Mouse (Mus musculus): ENCODE data around the gene Zfp385c. TPM values are rescaled to one million over a fixed set of nuclear protein-coding genes. Genes with fewer than 3 reads are reported as not detected.

Zfp385c gene
- polyA plus RNA-seq, 1 experiment from 2014 or later = 0.26 TPM

DNA sequence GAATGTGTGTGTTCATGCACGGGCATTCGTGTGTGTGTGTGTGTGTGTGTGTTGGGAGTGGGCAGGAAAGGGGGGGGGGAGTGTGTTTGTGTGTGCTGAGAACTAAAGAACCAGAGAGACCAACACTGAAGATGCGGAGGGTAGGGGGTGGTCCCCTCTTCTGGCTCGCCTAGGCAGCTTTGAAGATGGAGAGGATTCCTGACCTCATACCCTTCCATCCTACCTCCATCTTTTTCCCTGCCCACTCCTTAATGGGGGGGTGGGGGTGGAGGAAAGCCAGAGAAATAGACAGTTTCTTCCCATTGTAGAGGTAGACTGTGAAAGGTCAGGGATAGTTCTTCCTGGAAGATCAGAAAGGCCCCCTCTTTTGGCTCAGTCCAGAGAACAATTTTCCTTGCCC is 20.9 kb upstream of the Zfp385c start:
- no peaks in the 10 kb centered on the region for H3K9me3 ChIP-seq (ENCODE audit: control insufficient read depth, low read length)
- H3K4me1 ChIP-seq (replicated peaks; ENCODE audit: control insufficient read depth, insufficient read depth, low read length) = peaks cover 32% of the 10 kb centered on the region
- H3K36me3 ChIP-seq (ENCODE audit: control insufficient read depth, insufficient read depth, low read length) = peaks cover 53% of the 10 kb centered on the region
- WGBS = 51% methylated on average over 4 of the region's 4 CpGs
- no peaks in the 10 kb centered on the region for H3K27me3 ChIP-seq (replicated peaks; ENCODE audit: control insufficient read depth, insufficient read depth, low read length)
- peak overlapping the region; percentile 21 for H3K9ac ChIP-seq (ENCODE audit: low read length)
- DNase-seq (ENCODE audit: low spot score) = no peak
- H3K4me3 ChIP-seq (ENCODE audit: low read depth, low read length) = peak overlapping the region; percentile 24; the same call in 1 of the 2 replicates
- H3K27ac ChIP-seq (ENCODE audit: low read depth) = peak overlapping the region; percentile 70; the same call in 1 of the 2 replicates
- no peak for ATAC-seq (replicated peaks; ENCODE audit: low FRiP score, low TSS enrichment, low read depth)
- peak overlapping the region; percentile 53 for H3K4me2 ChIP-seq (ENCODE audit: low read length)

DNA sequence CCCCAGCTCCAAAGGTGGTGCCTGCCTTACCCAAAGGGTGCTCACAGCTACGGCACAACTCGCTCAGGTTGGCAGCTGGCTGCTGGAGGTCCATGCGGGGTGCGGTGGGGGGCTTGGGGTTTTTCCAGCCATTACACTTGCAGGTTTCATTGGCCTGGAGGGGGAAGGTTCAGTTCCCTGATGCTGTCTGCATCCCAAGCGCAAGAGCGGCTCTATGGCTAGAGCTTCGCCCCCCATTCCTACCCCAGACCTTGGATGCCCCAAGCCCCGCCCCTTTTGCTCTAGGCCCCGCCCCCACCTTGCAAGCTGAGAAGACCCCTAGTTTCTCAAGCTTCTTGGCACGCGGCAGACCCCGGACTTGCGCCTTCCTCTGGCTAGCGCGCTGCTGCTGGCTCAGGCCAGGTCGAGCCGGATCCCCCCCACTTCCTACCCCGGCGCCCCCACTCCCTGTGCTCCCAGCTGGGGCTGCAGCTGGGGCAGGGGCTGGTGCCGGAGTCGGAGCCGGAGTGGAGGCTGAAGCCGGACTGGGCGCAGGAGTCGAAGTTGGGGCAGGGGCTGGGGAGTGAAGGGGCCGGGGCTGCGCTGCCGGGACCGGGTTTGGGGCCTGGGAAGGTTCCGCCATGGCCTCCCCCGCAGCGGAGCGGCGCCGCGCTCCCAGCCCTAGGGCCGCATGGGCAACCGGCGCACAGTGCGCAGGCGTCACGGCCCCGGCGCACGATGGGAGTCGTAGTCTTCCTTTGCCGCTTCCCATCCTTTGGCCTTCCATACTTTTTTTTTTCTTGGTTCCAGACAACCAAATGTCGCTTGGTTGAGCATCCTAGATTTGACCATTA is 19.7 kb upstream of the Zfp385c start, which contains the start of gene Kat2a:
TSS of gene Kat2a (minus strand) at position 683 of the 833 bp plus-strand sequence.
- H3K4me3 ChIP-seq (ENCODE audit: low read depth, low read length) = peak within 1 kb of the TSS; percentile 99
- no peaks in the 10 kb centered on the region for H3K27me3 ChIP-seq (replicated peaks; ENCODE audit: control insufficient read depth, insufficient read depth, low read length)
- peak within 1 kb of the TSS; percentile 96 for H3K9ac ChIP-seq (ENCODE audit: low read length)
- peak within 1 kb of the TSS; percentile 75; the same call in 1 of the 2 replicates for H3K27ac ChIP-seq (ENCODE audit: low read depth)
- 2% methylated on average over 48 of the region's 48 CpGs for WGBS
- peak within 1 kb of the TSS; percentile 57 for H3K4me2 ChIP-seq (ENCODE audit: low read length)
- peaks cover 53% of the 10 kb centered on the region for H3K36me3 ChIP-seq (ENCODE audit: control insufficient read depth, insufficient read depth, low read length)
- peaks cover 32% of the 10 kb centered on the region for H3K4me1 ChIP-seq (replicated peaks; ENCODE audit: control insufficient read depth, insufficient read depth, low read length)
- no peaks in the 10 kb centered on the region for H3K9me3 ChIP-seq (ENCODE audit: control insufficient read depth, low read length)
- peak; percentile 91 for ATAC-seq (replicated peaks; ENCODE audit: low FRiP score, low TSS enrichment, low read depth)
- peak; percentile 87 for DNase-seq (ENCODE audit: low spot score)

DNA sequence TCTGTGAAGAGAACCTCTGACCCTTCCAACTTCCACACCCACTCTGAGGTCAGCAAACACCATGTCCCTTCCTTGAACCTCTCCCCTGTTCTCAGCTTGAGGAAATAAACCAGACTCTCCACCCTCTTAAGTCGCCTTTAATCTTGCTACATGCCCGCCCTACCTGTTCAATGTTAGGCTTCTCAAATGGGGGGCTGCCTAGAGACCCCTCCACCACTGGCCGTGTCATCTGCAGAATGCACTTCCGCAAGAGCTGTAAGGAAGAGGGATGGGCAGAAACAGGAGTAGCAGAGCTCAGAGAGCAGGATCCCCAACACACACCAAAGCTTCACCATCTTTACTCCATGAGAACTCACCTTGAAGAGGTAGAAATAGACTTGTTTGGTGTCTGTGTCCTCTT is 18.7 kb upstream of the Zfp385c start:
- Histone ChIP-seq H3K4me1 (replicated peaks; ENCODE audit: control insufficient read depth, insufficient read depth, low read length) (peaks cover 32% of the 10 kb centered on the region), H3K27ac (ENCODE audit: low read depth) (no peak overlapping the region), H3K4me2 (ENCODE audit: low read length) (peak overlapping the region; percentile 57; the same call in 1 of the 2 replicates), H3K9me3 (ENCODE audit: control insufficient read depth, low read length) (no peaks in the 10 kb centered on the region), H3K4me3 (ENCODE audit: low read depth, low read length) (no peak overlapping the region), H3K27me3 (replicated peaks; ENCODE audit: control insufficient read depth, insufficient read depth, low read length) (no peaks in the 10 kb centered on the region), H3K36me3 (ENCODE audit: control insufficient read depth, insufficient read depth, low read length) (peaks cover 53% of the 10 kb centered on the region), H3K9ac (ENCODE audit: low read length) (no peak overlapping the region)
- DNase-seq (ENCODE audit: low spot score) (no peak), ATAC-seq (replicated peaks; ENCODE audit: low FRiP score, low TSS enrichment, low read depth) (no peak)
- WGBS = 65% methylated on average over 4 of the region's 4 CpGs

DNA sequence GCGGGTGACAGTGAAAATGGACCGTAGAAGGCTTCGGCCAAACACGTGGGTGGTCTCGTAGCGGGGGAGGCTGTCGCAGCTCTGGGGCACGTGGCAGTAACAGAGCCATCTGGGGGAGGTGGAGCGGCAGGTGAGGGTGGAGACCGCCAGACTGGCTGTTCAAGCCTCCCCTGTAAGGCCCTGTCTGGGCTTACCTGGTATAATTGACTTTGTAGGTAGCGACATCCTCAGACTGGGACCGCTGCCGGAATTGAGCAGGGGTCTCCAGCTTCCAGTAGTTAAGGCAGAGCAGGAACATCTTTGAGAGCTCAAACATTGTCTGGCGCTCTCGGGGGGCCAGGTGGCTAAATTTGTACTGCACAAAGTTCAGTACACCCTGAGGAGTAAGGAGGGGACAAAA is 18.3 kb upstream of the Zfp385c start:
- H3K27me3 ChIP-seq (replicated peaks; ENCODE audit: control insufficient read depth, insufficient read depth, low read length) = no peaks in the 10 kb centered on the region
- H3K4me2 ChIP-seq (ENCODE audit: low read length) = no peak overlapping the region
- peaks cover 53% of the 10 kb centered on the region for H3K36me3 ChIP-seq (ENCODE audit: control insufficient read depth, insufficient read depth, low read length)
- DNase-seq (ENCODE audit: low spot score) = no peak
- H3K4me1 ChIP-seq (replicated peaks; ENCODE audit: control insufficient read depth, insufficient read depth, low read length) = peaks cover 32% of the 10 kb centered on the region
- no peak for ATAC-seq (replicated peaks; ENCODE audit: low FRiP score, low TSS enrichment, low read depth)
- no peak overlapping the region for H3K4me3 ChIP-seq (ENCODE audit: low read depth, low read length)
- H3K27ac ChIP-seq (ENCODE audit: low read depth) = no peak overlapping the region
- no peak overlapping the region for H3K9ac ChIP-seq (ENCODE audit: low read length)
- 93% methylated on average over 15 of the region's 15 CpGs for WGBS
- no peaks in the 10 kb centered on the region for H3K9me3 ChIP-seq (ENCODE audit: control insufficient read depth, low read length)

DNA sequence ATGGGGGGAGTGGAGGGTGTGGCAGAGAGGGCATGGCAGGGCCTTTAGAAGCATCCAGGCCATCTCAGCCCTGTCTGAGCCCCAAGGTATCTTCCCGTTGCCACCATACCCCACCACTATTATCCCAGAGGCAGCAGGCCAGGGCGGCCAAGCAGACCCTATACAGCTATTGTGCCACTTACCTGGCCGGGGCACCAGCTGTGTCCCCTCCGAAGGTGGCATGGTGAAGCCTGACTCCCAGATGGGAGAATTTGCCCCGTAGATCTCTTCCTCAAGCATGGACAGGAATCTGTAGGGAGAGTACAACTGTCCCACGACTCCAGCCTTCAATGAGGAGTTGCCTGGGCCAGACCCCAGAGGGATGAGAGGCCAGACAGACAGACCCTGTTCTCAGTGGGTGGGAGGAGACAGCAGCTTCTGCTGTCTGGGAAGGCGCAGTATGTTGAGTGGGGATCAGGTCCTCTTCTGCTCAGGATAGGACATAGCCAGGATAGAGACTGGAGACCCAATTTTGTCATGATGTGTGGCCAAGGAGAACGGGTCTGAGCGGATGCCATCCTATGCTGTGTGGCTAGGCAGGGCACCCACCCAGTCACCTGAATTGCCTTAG is 17.1 kb upstream of the Zfp385c start:
- H3K9ac ChIP-seq (ENCODE audit: low read length) = no peak overlapping the region
- H3K27me3 ChIP-seq (replicated peaks; ENCODE audit: control insufficient read depth, insufficient read depth, low read length) = no peaks in the 10 kb centered on the region
- ATAC-seq (replicated peaks; ENCODE audit: low FRiP score, low TSS enrichment, low read depth) (no peak), DNase-seq (ENCODE audit: low spot score) (no peak)
- no peaks in the 10 kb centered on the region for H3K9me3 ChIP-seq (ENCODE audit: control insufficient read depth, low read length)
- H3K4me2 ChIP-seq (ENCODE audit: low read length) = no peak overlapping the region
- no peak overlapping the region for H3K4me3 ChIP-seq (ENCODE audit: low read depth, low read length)
- WGBS = 94% methylated on average over 9 of the region's 9 CpGs
- H3K4me1 ChIP-seq (replicated peaks; ENCODE audit: control insufficient read depth, insufficient read depth, low read length) = peaks cover 30% of the 10 kb centered on the region
- H3K27ac ChIP-seq (ENCODE audit: low read depth) = no peak overlapping the region
- H3K36me3 ChIP-seq (ENCODE audit: control insufficient read depth, insufficient read depth, low read length) = peaks cover 62% of the 10 kb centered on the region

DNA sequence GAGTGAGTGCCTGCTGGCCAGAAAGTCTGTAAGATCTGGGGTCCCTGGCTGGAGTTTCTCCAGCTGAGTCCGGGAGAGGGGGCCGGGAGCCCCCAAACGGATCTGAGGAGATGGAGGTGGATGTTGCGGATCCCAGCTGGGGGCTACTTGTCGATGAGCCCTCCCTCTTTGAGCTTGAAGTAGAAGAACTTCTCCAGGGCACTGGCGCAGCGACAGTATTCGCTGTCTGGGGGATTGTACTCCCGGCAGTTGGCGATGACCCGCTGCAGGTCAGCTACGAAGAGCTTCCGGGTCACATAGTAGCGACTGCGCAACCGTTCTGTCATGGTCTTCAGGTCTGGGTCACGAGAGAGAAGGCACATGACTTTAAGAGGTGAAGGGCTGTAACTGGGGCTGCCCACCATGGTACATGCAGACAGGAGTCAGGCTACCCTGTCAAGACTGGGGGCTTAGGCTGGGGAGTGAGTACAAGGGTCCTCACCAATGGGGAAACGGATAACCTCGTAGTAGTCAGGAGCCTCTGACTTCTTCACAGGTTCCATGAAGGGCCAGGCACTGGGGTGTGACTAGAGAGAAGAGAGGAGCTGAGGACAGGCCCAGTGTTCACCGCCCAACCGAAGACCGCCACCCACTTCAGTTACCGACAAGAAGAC is 13.0 kb upstream of the Zfp385c start:
- no peak overlapping the region for H3K4me2 ChIP-seq (ENCODE audit: low read length)
- ATAC-seq (replicated peaks; ENCODE audit: low FRiP score, low TSS enrichment, low read depth) = no peak
- no peak overlapping the region for H3K4me3 ChIP-seq (ENCODE audit: low read depth, low read length)
- H3K9ac ChIP-seq (ENCODE audit: low read length) = no peak overlapping the region
- WGBS = 91% methylated on average over 23 of the region's 23 CpGs
- H3K27ac ChIP-seq (ENCODE audit: low read depth) = no peak overlapping the region
- H3K36me3 ChIP-seq (ENCODE audit: control insufficient read depth, insufficient read depth, low read length) = peaks cover 57% of the 10 kb centered on the region
- no peak for DNase-seq (ENCODE audit: low spot score)
- H3K9me3 ChIP-seq (ENCODE audit: control insufficient read depth, low read length) = no peaks in the 10 kb centered on the region
- no peaks in the 10 kb centered on the region for H3K27me3 ChIP-seq (replicated peaks; ENCODE audit: control insufficient read depth, insufficient read depth, low read length)
- no peaks in the 10 kb centered on the region; the same call in 1 of the 2 replicates for H3K4me1 ChIP-seq (replicated peaks; ENCODE audit: control insufficient read depth, insufficient read depth, low read length)

DNA sequence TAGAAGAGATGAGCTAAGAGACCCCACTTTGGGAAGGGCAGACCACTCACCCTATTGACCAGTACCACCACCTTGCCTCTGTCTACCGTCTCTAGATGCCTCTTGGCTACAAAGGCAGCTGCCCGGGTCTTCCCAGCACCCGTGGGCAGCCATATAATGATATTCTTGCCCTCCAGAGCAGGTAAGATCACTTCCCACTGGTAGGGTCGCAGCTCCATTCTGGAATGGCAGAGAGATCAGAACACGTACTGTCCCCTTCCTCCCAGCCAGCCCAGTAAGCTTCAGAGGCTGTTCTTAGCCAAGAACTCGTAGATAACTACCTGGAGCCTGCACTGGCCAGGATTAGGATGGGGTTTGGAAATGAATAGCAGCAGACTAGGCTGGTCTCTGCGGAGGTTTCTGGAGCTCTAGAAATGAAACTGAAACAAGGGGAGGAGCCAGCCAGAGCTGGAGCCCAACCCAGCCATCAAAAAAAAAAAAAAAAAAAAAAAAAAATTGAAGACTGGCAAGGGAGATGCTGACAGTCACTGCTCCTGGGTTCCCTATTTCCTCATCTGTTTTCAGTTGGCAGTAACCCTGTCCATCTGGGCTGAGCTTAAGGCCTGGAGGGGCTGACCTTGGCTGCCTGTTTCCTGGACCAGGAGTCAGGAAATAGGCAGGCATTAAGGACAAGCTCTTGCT is 11.7 kb upstream of the Zfp385c start, which contains the start of gene Dhx58:
TSS of gene Dhx58 (minus strand) at position 421 of the 681 bp plus-strand sequence.
- Histone ChIP-seq H3K27me3 (replicated peaks; ENCODE audit: control insufficient read depth, insufficient read depth, low read length) (no peaks in the 10 kb centered on the region), H3K4me1 (replicated peaks; ENCODE audit: control insufficient read depth, insufficient read depth, low read length) (no peaks in the 10 kb centered on the region; the same call in 1 of the 2 replicates), H3K27ac (ENCODE audit: low read depth) (no peak within 1 kb of the TSS), H3K9me3 (ENCODE audit: control insufficient read depth, low read length) (no peaks in the 10 kb centered on the region), H3K36me3 (ENCODE audit: control insufficient read depth, insufficient read depth, low read length) (peaks cover 45% of the 10 kb centered on the region), H3K4me2 (ENCODE audit: low read length) (no peak within 1 kb of the TSS), H3K4me3 (ENCODE audit: low read depth, low read length) (no peak within 1 kb of the TSS), H3K9ac (ENCODE audit: low read length) (no peak within 1 kb of the TSS)
- ATAC-seq (replicated peaks; ENCODE audit: low FRiP score, low TSS enrichment, low read depth) (no peak; the same call in 1 of the 2 replicates), DNase-seq (ENCODE audit: low spot score) (no peak)
- 69% methylated on average over 7 of the region's 7 CpGs for WGBS

DNA sequence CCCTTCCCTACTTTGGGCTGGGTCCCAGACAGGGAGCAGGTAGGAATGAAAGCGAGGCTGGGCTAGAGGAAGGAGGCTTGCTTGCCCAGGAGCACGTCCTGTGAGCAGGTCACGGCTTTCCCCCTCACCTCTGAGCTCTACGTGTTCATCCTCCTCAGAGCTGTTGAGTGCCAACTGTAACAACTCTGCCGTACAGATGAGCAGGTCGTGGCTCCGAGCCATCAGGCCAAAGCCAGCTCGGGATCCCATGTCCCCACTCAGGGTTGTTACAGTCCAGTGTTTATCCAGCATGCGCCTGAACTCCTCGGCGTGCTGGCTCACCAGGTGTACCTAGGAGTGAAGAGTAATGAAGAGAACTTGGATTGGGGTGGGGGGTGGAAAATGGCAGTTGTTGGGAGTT is 11.1 kb upstream of the Zfp385c start:
- H3K9me3 ChIP-seq (ENCODE audit: control insufficient read depth, low read length) = no peaks in the 10 kb centered on the region
- H3K36me3 ChIP-seq (ENCODE audit: control insufficient read depth, insufficient read depth, low read length) = peaks cover 39% of the 10 kb centered on the region
- H3K27ac ChIP-seq (ENCODE audit: low read depth) = no peak overlapping the region
- no peaks in the 10 kb centered on the region for H3K27me3 ChIP-seq (replicated peaks; ENCODE audit: control insufficient read depth, insufficient read depth, low read length)
- H3K4me2 ChIP-seq (ENCODE audit: low read length) = no peak overlapping the region
- H3K4me3 ChIP-seq (ENCODE audit: low read depth, low read length) = no peak overlapping the region
- WGBS = 71% methylated on average over 11 of the region's 11 CpGs
- H3K4me1 ChIP-seq (replicated peaks; ENCODE audit: control insufficient read depth, insufficient read depth, low read length) = no peaks in the 10 kb centered on the region; the same call in 1 of the 2 replicates
- no peak overlapping the region for H3K9ac ChIP-seq (ENCODE audit: low read length)
- ATAC-seq (replicated peaks; ENCODE audit: low FRiP score, low TSS enrichment, low read depth) = no peak; the same call in 1 of the 2 replicates
- no peak for DNase-seq (ENCODE audit: low spot score)

Data from intestine, embryonic 14.5 days (tissue).